17 mouse cellular contexts compared by ENCODE assay signal in the genomic region with DNA sequence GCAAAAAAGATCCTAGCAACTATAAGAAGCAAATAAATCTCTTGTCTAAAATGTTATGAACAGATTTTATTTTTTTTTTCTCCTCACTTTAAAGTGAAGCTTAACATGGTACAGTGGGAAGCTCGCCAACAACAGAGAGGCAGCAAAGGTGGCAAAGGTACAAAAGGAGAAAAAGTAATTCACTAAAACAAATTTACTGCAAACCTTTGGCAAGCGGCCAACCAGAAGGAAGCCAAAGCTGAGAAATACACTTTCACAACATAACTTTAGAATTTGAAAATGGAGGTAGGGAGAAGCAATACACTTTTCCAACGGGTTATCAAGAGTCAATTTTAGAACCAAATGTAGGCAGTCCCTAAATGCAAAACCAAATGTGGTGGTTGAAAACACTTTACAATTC.
DNase-seq lines count a peak whose midpoint lies in the region; ATAC-seq and TF ChIP-seq lines count a peak whose summit lies in the region.
"Had no signal": no experiment of that assay in that cellular context is flagged by ENCODE, and none has a peak within 500 bp of the region (broad histone marks: within the 10 kb centered on the region; RNA-seq: fewer than 3 reads in every experiment).

No protein-coding gene starts in this region.

- no peak overlapping the region for H3K9ac ChIP-seq in forebrain, embryonic 14.5 days (ENCODE audit: low read length)
- no peak overlapping the region for H3K9ac ChIP-seq in forebrain, embryonic 11.5 days (ENCODE audit: low read length)
- no peak overlapping the region for H3K9ac ChIP-seq in intestine, embryonic 15.5 days
- H3K9ac ChIP-seq: hindbrain, embryonic 12.5 days; liver, embryonic 12.5 days; lung, embryonic 15.5 days; midbrain, embryonic 13.5 days; neural tube, embryonic 15.5 days; stomach, embryonic 15.5 days had no signal

- no peak for ATAC-seq in forebrain, embryonic 14.5 days
- ATAC-seq in forebrain, embryonic 11.5 days (replicated peaks; ENCODE audit: low FRiP score): no peak
- no peak for ATAC-seq in intestine, embryonic 15.5 days
- ATAC-seq: intestine, embryonic 16.5 days; liver, embryonic 12.5 days; midbrain, embryonic 13.5 days had no signal

- H3K27me3 ChIP-seq in forebrain, embryonic 14.5 days (replicated peaks; ENCODE audit: control insufficient read depth, insufficient read depth, low read length): no peaks in the 10 kb centered on the region
- H3K27me3 ChIP-seq in forebrain, embryonic 11.5 days (ENCODE audit: control insufficient read depth, insufficient read depth, low read length): no peaks in the 10 kb centered on the region
- no peaks in the 10 kb centered on the region for H3K27me3 ChIP-seq in intestine, embryonic 15.5 days (replicated peaks)
- H3K27me3 ChIP-seq: hindbrain, embryonic 12.5 days; liver, embryonic 12.5 days; lung, embryonic 15.5 days; midbrain, embryonic 13.5 days; neural tube, embryonic 15.5 days; stomach, embryonic 15.5 days had no signal

- WGBS in forebrain, embryonic 14.5 days: 73% methylated on average over 3 of the region's 3 CpGs
- WGBS in forebrain, embryonic 11.5 days: 91% methylated on average over 3 of the region's 3 CpGs
- 78% methylated on average over 3 of the region's 3 CpGs for WGBS in intestine, embryonic 15.5 days

- DNase-seq in forebrain, embryonic 14.5 days (ENCODE audit: low spot score): peak; percentile 23
- DNase-seq in forebrain, embryonic 11.5 days (ENCODE audit: low spot score): no peak
- DNase-seq in left cerebral cortex, postnatal 14 days (ENCODE audit: low spot score in 2 of 2): peak; percentile 0 to 20
- no peak for DNase-seq in left cerebral cortex, adult 11 months (ENCODE audit: low spot score)
- DNase-seq in brain, adult 2 months (ENCODE audit: low read depth, low spot score): peak; percentile 33
- DNase-seq in brain, embryonic 14.5 days (ENCODE audit: low read depth): peak; percentile 30
- DNase-seq: gastrocnemius, postnatal 25 days; thymus, postnatal 25 days had no signal

- intact Hi-C loops in left cerebral cortex, postnatal 14 days (cut with DNase I): no loop called here

- no peak overlapping the region for H3K27ac ChIP-seq in forebrain, embryonic 14.5 days (ENCODE audit: low read depth, low read length)
- H3K27ac ChIP-seq in forebrain, embryonic 11.5 days (ENCODE audit: low read depth, low read length): no peak overlapping the region
- no peak overlapping the region for H3K27ac ChIP-seq in intestine, embryonic 15.5 days
- H3K27ac ChIP-seq: hindbrain, embryonic 12.5 days; liver, embryonic 12.5 days; lung, embryonic 15.5 days; midbrain, embryonic 13.5 days; neural tube, embryonic 15.5 days; stomach, embryonic 15.5 days had no signal

- no peak for TF ChIP-seq CTCF in brain, embryonic 14.5 days (IDR thresholded peaks at IDR 0.05; ENCODE audit: borderline replicate concordance, extremely low read depth, insufficient read depth, insufficient read length)

- H3K4me1 ChIP-seq in forebrain, embryonic 14.5 days (ENCODE audit: control insufficient read depth, insufficient read depth, low read length): no peaks in the 10 kb centered on the region
- no peaks in the 10 kb centered on the region for H3K4me1 ChIP-seq in forebrain, embryonic 11.5 days (replicated peaks; ENCODE audit: control insufficient read depth, insufficient read depth, low read length)
- no peaks in the 10 kb centered on the region for H3K4me1 ChIP-seq in intestine, embryonic 15.5 days (replicated peaks)
- H3K4me1 ChIP-seq: hindbrain, embryonic 12.5 days; liver, embryonic 12.5 days; lung, embryonic 15.5 days; midbrain, embryonic 13.5 days; neural tube, embryonic 15.5 days; stomach, embryonic 15.5 days had no signal

- H3K9me3 ChIP-seq in forebrain, embryonic 14.5 days (replicated peaks; ENCODE audit: control insufficient read depth, low read length): no peaks in the 10 kb centered on the region
- H3K9me3 ChIP-seq in forebrain, embryonic 11.5 days (ENCODE audit: control insufficient read depth, low read length): no peaks in the 10 kb centered on the region
- no peaks in the 10 kb centered on the region for H3K9me3 ChIP-seq in intestine, embryonic 15.5 days
- H3K9me3 ChIP-seq: hindbrain, embryonic 12.5 days; liver, embryonic 12.5 days; lung, embryonic 15.5 days; midbrain, embryonic 13.5 days; neural tube, embryonic 15.5 days; stomach, embryonic 15.5 days had no signal

- no peaks in the 10 kb centered on the region for H3K36me3 ChIP-seq in forebrain, embryonic 14.5 days (ENCODE audit: control insufficient read depth, insufficient read depth, low read length)
- H3K36me3 ChIP-seq in forebrain, embryonic 11.5 days (ENCODE audit: control insufficient read depth, insufficient read depth, low read length): no peaks in the 10 kb centered on the region
- no peaks in the 10 kb centered on the region for H3K36me3 ChIP-seq in intestine, embryonic 15.5 days
- H3K36me3 ChIP-seq: hindbrain, embryonic 12.5 days; liver, embryonic 12.5 days; lung, embryonic 15.5 days; midbrain, embryonic 13.5 days; neural tube, embryonic 15.5 days; stomach, embryonic 15.5 days had no signal

- no peak for TF ChIP-seq POLR2A in brain, embryonic 14.5 days (IDR thresholded peaks at IDR 0.05; ENCODE audit: borderline replicate concordance, extremely low read depth, insufficient read depth, insufficient read length, poor library complexity, severe bottlenecking)

- no peak overlapping the region for H3K4me3 ChIP-seq in forebrain, embryonic 14.5 days (ENCODE audit: low read depth, low read length)
- H3K4me3 ChIP-seq in forebrain, embryonic 11.5 days (ENCODE audit: low read depth, low read length): no peak overlapping the region
- H3K4me3 ChIP-seq in intestine, embryonic 15.5 days (replicated peaks): no peak overlapping the region
- H3K4me3 ChIP-seq: hindbrain, embryonic 12.5 days; liver, embryonic 12.5 days; lung, embryonic 15.5 days; midbrain, embryonic 13.5 days; myocyte; neural tube, embryonic 15.5 days; stomach, embryonic 15.5 days had no signal

- no peak overlapping the region for H3K4me2 ChIP-seq in forebrain, embryonic 14.5 days (ENCODE audit: low read length)
- H3K4me2 ChIP-seq in forebrain, embryonic 11.5 days (ENCODE audit: low read depth, low read length, severe bottlenecking): no peak overlapping the region
- H3K4me2 ChIP-seq in intestine, embryonic 15.5 days (replicated peaks): no peak overlapping the region
- H3K4me2 ChIP-seq: hindbrain, embryonic 12.5 days; liver, embryonic 12.5 days; lung, embryonic 15.5 days; midbrain, embryonic 13.5 days; neural tube, embryonic 15.5 days; stomach, embryonic 15.5 days had no signal

Comparison
In these comparisons a context has a peak if more than half of its experiments do, and no peak if none do; other contexts are left out.
1. DNase-seq: peak in forebrain, embryonic 14.5 days (single experiment), left cerebral cortex, postnatal 14 days (2 of 2), brain, adult 2 months (single experiment) and brain, embryonic 14.5 days (single experiment); none in forebrain, embryonic 11.5 days (single experiment) and left cerebral cortex, adult 11 months (single experiment).